ENCODE assay signal across 8 mouse cellular contexts in the genomic region with DNA sequence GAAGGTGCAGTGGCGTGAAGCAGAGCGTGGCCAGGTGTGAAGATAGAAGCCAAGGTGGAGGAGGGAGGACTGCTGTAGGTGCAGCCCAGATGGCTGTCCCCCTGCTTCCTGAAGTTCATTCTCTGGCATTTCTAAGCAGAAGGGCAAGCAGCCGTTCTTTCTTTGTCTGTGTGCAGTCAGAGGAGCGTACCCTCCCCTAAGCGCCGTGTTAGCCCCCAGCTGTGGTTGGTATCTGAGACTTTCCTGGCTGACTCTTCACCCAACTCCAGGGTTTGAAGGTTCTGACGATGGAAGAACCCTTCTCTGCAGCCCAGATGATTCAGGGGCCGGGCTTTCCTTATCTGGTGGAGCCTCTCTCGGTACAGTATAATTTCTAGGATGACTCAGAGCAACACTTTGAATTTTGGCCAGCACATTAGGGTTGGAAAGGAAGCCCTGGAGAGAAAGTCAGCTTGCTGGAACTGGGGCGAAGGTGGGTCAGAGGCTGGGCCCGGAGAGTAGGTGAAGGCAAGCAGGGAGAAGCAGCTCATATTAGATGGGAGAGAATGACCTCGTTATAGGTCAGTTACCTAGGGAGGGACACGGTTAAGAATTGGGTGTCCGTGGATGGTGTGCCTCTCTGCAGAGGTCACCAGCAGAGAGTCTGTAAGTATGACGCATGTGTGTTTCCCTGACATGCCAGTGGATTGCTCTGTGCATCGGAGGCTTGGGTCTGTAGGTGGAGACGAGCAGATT. TPM values are rescaled to one million over a fixed set of nuclear protein-coding genes. Genes with fewer than 3 reads are reported as not detected.
DNase-seq lines count a peak whose midpoint lies in the region; ATAC-seq and TF ChIP-seq lines count a peak whose summit lies in the region.

No protein-coding gene starts in this region.

- intact Hi-C loops in heart, postnatal 14 days (cut with DNase I) = no loop called here

- no peaks in the 10 kb centered on the region for H3K9me3 ChIP-seq in G1E (replicated peaks)

- peaks cover 38% of the 10 kb centered on the region for H3K36me3 ChIP-seq in G1E (replicated peaks)

- no peaks in the 10 kb centered on the region for H3K27me3 ChIP-seq in G1E (ENCODE audit: insufficient read depth, low read length)

- peak; percentile 47 for DNase-seq in gastrocnemius, adult 18-20 months (ENCODE audit: low spot score)
- no peak for DNase-seq in gastrocnemius, postnatal 10 days
- DNase-seq in G1E (ENCODE audit: low spot score) = no peak
- DNase-seq in cerebellum, postnatal 36 days = peak; percentile 25 to 53
- DNase-seq in heart, postnatal 14 days = peak; percentile 33 to 59
- DNase-seq in lung, postnatal 10 days = peak; percentile 53
- DNase-seq in thymus, postnatal 25 days = peak; percentile 48
- DNase-seq in layer of hippocampus, postnatal 10 days (ENCODE audit: low spot score in 2 of 2) = no peak

- peak; percentile 52 for ATAC-seq in G1E (ENCODE audit: extremely low read depth, insufficient number of reproducible peaks, low FRiP score, poor library complexity, severe bottlenecking)

- TF ChIP-seq CTCF in G1E (IDR thresholded peaks at IDR 0.05; ENCODE audit: low read depth, low read length) = no peak

- peak overlapping the region; percentile 11; the same call in 1 of the 2 replicates for H3K4me3 ChIP-seq in G1E (ENCODE audit: low read depth, low read length)

- H3K4me1 ChIP-seq in G1E (ENCODE audit: insufficient read depth, low read depth, low read length) = peaks cover 62% of the 10 kb centered on the region

RNA-seq across cellular contexts. Expression of a gene that starts 23.9 kb away (rescaled TPM):
- 100 to 1,000 TPM in 1 of 2 experiments, 10 to 100 TPM in 1; 87.0 to 114 TPM for total RNA-seq in gastrocnemius, adult 18-20 months (2021)
- 10 to 100 TPM; 77.2 to 80.5 TPM for total RNA-seq in gastrocnemius, postnatal 10 days (2021)
- 93.8 and 95.0 TPM in 2 replicates for total RNA-seq in G1E (2014; fragmentation: Nextera tagmentation)
- total RNA-seq in G1E (2017) = 18.9 and 22.2 TPM in 2 replicates
- 21.1 and 23.4 TPM in 2 replicates for polyA plus RNA-seq in G1E (2012)
- 10 to 100 TPM; 31.0 to 31.4 TPM for total RNA-seq in heart, postnatal 14 days (2021)
- 10 to 100 TPM; 68.3 to 73.0 TPM for total RNA-seq in layer of hippocampus, postnatal 10 days (2021)

Comparison
In these comparisons a context has a peak if more than half of its experiments do, and no peak if none do; other contexts are left out.
1. DNase-seq: peak in gastrocnemius, adult 18-20 months (single experiment), cerebellum, postnatal 36 days (2 of 2), heart, postnatal 14 days (2 of 2), lung, postnatal 10 days (single experiment) and thymus, postnatal 25 days (single experiment); none in gastrocnemius, postnatal 10 days (single experiment), G1E (single experiment) and layer of hippocampus, postnatal 10 days (0 of 2).